Mouse (Mus musculus) midbrain, embryonic 11.5 days (tissue): Measurements from ENCODE around the gene Dnah12. TPM values are rescaled to one million over a fixed set of nuclear protein-coding genes. Genes with fewer than 3 reads are reported as not detected.

Source experiments
- ATAC-seq: fragments of 200-750 bp; cut with Nextera tagmentation; 2 replicates; pipeline ENCODE4 v1.8.0; 2017; ENCODE audit warnings: moderate TSS enrichment, moderate library complexity; ENCODE audit not compliant: low FRiP score
- DNase-seq: peaks from one replicate; pipeline ENCODE4 v3.0.0; 2015; ENCODE audit warnings: low spot score; ENCODE audit errors: missing footprints
- H3K27ac ChIP-seq: fragments of 300-500 bp; sonication (generic); 2 replicates; pipeline ENCODE4 v1.5.1; 2014; ENCODE audit warnings: low read depth, low read length
- H3K27me3 ChIP-seq: fragments of 300-500 bp; sonication (generic); 2 replicates; pipeline ENCODE4 v1.6.1; 2014; ENCODE audit warnings: mild to moderate bottlenecking, low read length, moderate library complexity, mixed read lengths; ENCODE audit not compliant: control insufficient read depth, insufficient read depth
- H3K36me3 ChIP-seq: fragments of 300-500 bp; sonication (generic); 2 replicates; pipeline ENCODE4 v1.6.1; 2014; ENCODE audit warnings: mild to moderate bottlenecking, low read length, moderate library complexity, mixed read lengths; ENCODE audit not compliant: control insufficient read depth, insufficient read depth
- H3K4me1 ChIP-seq: fragments of 300-500 bp; sonication (generic); 2 replicates; pipeline ENCODE4 v1.6.1; 2014; ENCODE audit warnings: low read length; ENCODE audit not compliant: control insufficient read depth, insufficient read depth
- H3K4me2 ChIP-seq: fragments of 300-500 bp; sonication (generic); 2 replicates; pipeline ENCODE4 v1.6.1; 2014; ENCODE audit warnings: mild to moderate bottlenecking, moderate library complexity
- H3K4me3 ChIP-seq: fragments of 300-500 bp; sonication (generic); 2 replicates; pipeline ENCODE4 v1.5.1; 2014; ENCODE audit warnings: low read depth, low read length
- H3K9ac ChIP-seq: fragments of 300-500 bp; sonication (generic); 2 replicates; pipeline ENCODE4 v1.6.1; 2014; ENCODE audit warnings: low read length
- H3K9me3 ChIP-seq: fragments of 300-500 bp; sonication (generic); 2 replicates; pipeline ENCODE4 v1.6.1; 2016; ENCODE audit warnings: low read length; ENCODE audit not compliant: control insufficient read depth
- WGBS: fragments of 180-500 bp; shearing (Covaris S2); extraction: QIAGEN DNeasy Blood & Tissue Kit; methylation state at CpG from one replicate; pipeline ENCODE4 v1.1.7; 2014; 5-methylcytosine and 5-hydroxymethylcytosine counted together
- polyA plus RNA-seq: library from polyadenylated mRNA; unstranded; fragments of >200 nt; fragmentation: Nextera tagmentation; extraction: Ambion mirVana; gene quantifications from 2 replicates; pipeline ENCODE4 v1.2.1, GENCODE M21; 2014

Dnah12 gene
- polyA plus RNA-seq, 1 experiment from 2014 or later = not detected

GRCm38 (mm10) chr14:26783731-26784130 lies 90.7 kb downstream of the Dnah12 start:
- DNase-seq (no peak), ATAC-seq (no peak)
- no peaks in the 10 kb centered on the region for H3K4me1 ChIP-seq
- H3K27ac ChIP-seq = no peak overlapping the region
- no peaks in the 10 kb centered on the region for H3K9me3 ChIP-seq
- H3K27me3 ChIP-seq = no peaks in the 10 kb centered on the region
- H3K36me3 ChIP-seq = no peaks in the 10 kb centered on the region
- H3K4me3 ChIP-seq = no peak overlapping the region
- no peak overlapping the region for H3K9ac ChIP-seq
- H3K4me2 ChIP-seq = no peak overlapping the region
- 76% methylated on average over 4 of the region's 4 CpGs for WGBS

GRCm38 (mm10) chr14:26785695-26786094 lies 92.6 kb downstream of the Dnah12 start:
- Histone ChIP-seq H3K27ac (no peak overlapping the region), H3K9me3 (no peaks in the 10 kb centered on the region), H3K4me2 (no peak overlapping the region), H3K9ac (no peak overlapping the region), H3K4me1 (no peaks in the 10 kb centered on the region), H3K36me3 (no peaks in the 10 kb centered on the region), H3K27me3 (no peaks in the 10 kb centered on the region), H3K4me3 (no peak overlapping the region)
- ATAC-seq (no peak), DNase-seq (no peak)
- 54% methylated on average over 4 of the region's 4 CpGs for WGBS

GRCm38 (mm10) chr14:26794431-26794830 lies 101.4 kb downstream of the Dnah12 start:
- Histone ChIP-seq H3K9me3 (no peaks in the 10 kb centered on the region), H3K27me3 (no peaks in the 10 kb centered on the region), H3K4me2 (no peak overlapping the region), H3K36me3 (no peaks in the 10 kb centered on the region), H3K4me1 (no peaks in the 10 kb centered on the region), H3K4me3 (no peak overlapping the region), H3K9ac (no peak overlapping the region), H3K27ac (no peak overlapping the region)
- DNase-seq (no peak), ATAC-seq (no peak)
- WGBS = 91% methylated on average over 2 of the region's 2 CpGs

GRCm38 (mm10) chr14:26798330-26798729 lies 105.3 kb downstream of the Dnah12 start:
- Histone ChIP-seq H3K4me1 (no peaks in the 10 kb centered on the region), H3K27ac (no peak overlapping the region), H3K9me3 (no peaks in the 10 kb centered on the region), H3K4me3 (no peak overlapping the region), H3K4me2 (no peak overlapping the region), H3K36me3 (no peaks in the 10 kb centered on the region), H3K9ac (no peak overlapping the region), H3K27me3 (no peaks in the 10 kb centered on the region)
- DNase-seq (no peak), ATAC-seq (no peak)
- WGBS = 91% methylated on average over 3 of the region's 3 CpGs

- ATAC-seq (no peak), DNase-seq (no peak)
- Histone ChIP-seq H3K27ac (no peak overlapping the region), H3K9ac (no peak overlapping the region), H3K4me3 (no peak overlapping the region), H3K36me3 (no peaks in the 10 kb centered on the region), H3K27me3 (no peaks in the 10 kb centered on the region), H3K4me2 (no peak overlapping the region), H3K9me3 (no peaks in the 10 kb centered on the region), H3K4me1 (no peaks in the 10 kb centered on the region)
- 82% methylated on average over 3 of the region's 3 CpGs for WGBS
Observed at GRCm38 (mm10) chr14:26799286-26799685, 106.2 kb downstream of the Dnah12 start.

- 74% methylated on average over 7 of the region's 7 CpGs for WGBS
- Histone ChIP-seq H3K4me2 (no peak overlapping the region), H3K9ac (no peak overlapping the region), H3K9me3 (no peaks in the 10 kb centered on the region), H3K36me3 (no peaks in the 10 kb centered on the region), H3K4me1 (no peaks in the 10 kb centered on the region), H3K4me3 (no peak overlapping the region), H3K27ac (no peak overlapping the region), H3K27me3 (no peaks in the 10 kb centered on the region)
- DNase-seq (no peak), ATAC-seq (no peak)
Observed at GRCm38 (mm10) chr14:26805500-26805899, 112.4 kb downstream of the Dnah12 start.

- Histone ChIP-seq H3K4me1 (no peaks in the 10 kb centered on the region), H3K9ac (no peak overlapping the region), H3K4me3 (no peak overlapping the region), H3K27me3 (no peaks in the 10 kb centered on the region), H3K4me2 (no peak overlapping the region), H3K36me3 (no peaks in the 10 kb centered on the region), H3K9me3 (no peaks in the 10 kb centered on the region), H3K27ac (no peak overlapping the region)
- ATAC-seq (no peak), DNase-seq (no peak)
- 86% methylated on average over 11 of the region's 11 CpGs for WGBS
Observed at GRCm38 (mm10) chr14:26812734-26813133, 119.7 kb downstream of the Dnah12 start.

- H3K4me1 ChIP-seq = no peaks in the 10 kb centered on the region
- 86% methylated on average over 2 of the region's 2 CpGs for WGBS
- no peak for ATAC-seq
- no peak overlapping the region for H3K4me3 ChIP-seq
- no peak for DNase-seq
- H3K9ac ChIP-seq = no peak overlapping the region
- no peaks in the 10 kb centered on the region for H3K36me3 ChIP-seq
- H3K27me3 ChIP-seq = no peaks in the 10 kb centered on the region
- no peak overlapping the region for H3K4me2 ChIP-seq
- H3K9me3 ChIP-seq = no peaks in the 10 kb centered on the region
- no peak overlapping the region for H3K27ac ChIP-seq
Observed at GRCm38 (mm10) chr14:26813871-26814270, 120.8 kb downstream of the Dnah12 start.

GRCm38 (mm10) chr14:26814908-26815307 lies 121.8 kb downstream of the Dnah12 start:
- no peaks in the 10 kb centered on the region for H3K4me1 ChIP-seq
- H3K36me3 ChIP-seq = no peaks in the 10 kb centered on the region
- no peaks in the 10 kb centered on the region for H3K27me3 ChIP-seq
- ATAC-seq = no peak
- 52% methylated on average over 3 of the region's 3 CpGs for whole genome bisulfite sequencing
- no peak overlapping the region for H3K27ac ChIP-seq
- no peak for DNase-seq
- no peaks in the 10 kb centered on the region for H3K9me3 ChIP-seq
- no peak overlapping the region for H3K4me2 ChIP-seq
- H3K4me3 ChIP-seq = no peak overlapping the region
- no peak overlapping the region for H3K9ac ChIP-seq

GRCm38 (mm10) chr14:26816785-26817184 lies 123.7 kb downstream of the Dnah12 start:
- H3K9ac ChIP-seq = no peak overlapping the region
- no peak overlapping the region for H3K27ac ChIP-seq
- ATAC-seq = no peak
- H3K4me3 ChIP-seq = no peak overlapping the region
- no peaks in the 10 kb centered on the region for H3K9me3 ChIP-seq
- no peaks in the 10 kb centered on the region for H3K36me3 ChIP-seq
- 76% methylated on average over 4 of the region's 4 CpGs for WGBS
- no peak for DNase-seq
- no peaks in the 10 kb centered on the region for H3K4me1 ChIP-seq
- no peak overlapping the region for H3K4me2 ChIP-seq
- H3K27me3 ChIP-seq = no peaks in the 10 kb centered on the region
